18 mouse cellular contexts compared by ENCODE assay signal in genomic region chr14:11902794-11903193, GRCm38 (mm10).
"Had no signal": no experiment of that assay in that cellular context is flagged by ENCODE, and none has a peak within 500 bp of the region (broad histone marks: within the 10 kb centered on the region; RNA-seq: fewer than 3 reads in every experiment).

No protein-coding gene starts in this region.

- H3K27ac ChIP-seq: midbrain, embryonic 10.5 days; midbrain, embryonic 12.5 days; neural tube, embryonic 13.5 days; neural tube, embryonic 15.5 days had no signal

- ATAC-seq: midbrain, embryonic 16.5 days had no signal

- H3K36me3 ChIP-seq: midbrain, embryonic 10.5 days; midbrain, embryonic 12.5 days; neural tube, embryonic 13.5 days; neural tube, embryonic 15.5 days had no signal

- H3K27me3 ChIP-seq: midbrain, embryonic 12.5 days; neural tube, embryonic 13.5 days; neural tube, embryonic 15.5 days had no signal

- H3K4me3 ChIP-seq: midbrain, embryonic 10.5 days; midbrain, embryonic 12.5 days; myocyte; neural tube, embryonic 13.5 days; neural tube, embryonic 15.5 days had no signal

- DNase-seq: lung, adult 18-20 months; lung, embryonic 14.5 days; lung, postnatal 4 days; midbrain, embryonic 14.5 days; retina, postnatal 1 day; right cerebral cortex, adult 18-20 months; right cerebral cortex, postnatal 25 days; right cerebral cortex, postnatal 4 days; spleen, adult 18-20 months; thymus, adult 18-20 months; thymus, postnatal 14 days; thymus, postnatal 36 days had no signal

- H3K9me3 ChIP-seq: midbrain, embryonic 10.5 days; midbrain, embryonic 12.5 days; neural tube, embryonic 13.5 days; neural tube, embryonic 15.5 days had no signal

- H3K9ac ChIP-seq: lung, embryonic 14.5 days; midbrain, embryonic 12.5 days; neural tube, embryonic 13.5 days; neural tube, embryonic 15.5 days had no signal

- H3K4me2 ChIP-seq: lung, embryonic 14.5 days; midbrain, embryonic 12.5 days; neural tube, embryonic 13.5 days; neural tube, embryonic 15.5 days had no signal
